Mouse (Mus musculus): ENCODE data around the gene Rac2. TPM values are rescaled to one million over a fixed set of nuclear protein-coding genes. Genes with fewer than 3 reads are reported as not detected.
A peak's percentile ranks its signal among the peaks of the same experiment; 100 is the strongest.

Rac2 gene
- polyA plus RNA-seq, 1 experiment from 2014 or later: not detected

- TF ChIP-seq CTCF (IDR thresholded peaks at IDR 0.05): no peak
- in situ Hi-C loops (cut with MboI; ENCODE audit: low pct_unique_long_range_greater_than_20kb): no loop called here
- ChIA-PET POLR2A (no interaction called here), CTCF (interaction anchor here (0.7 to 1.2 kb wide), 2 partner anchors 11 to 155 kb away, joined by 3 read pairs; no protein-coding TSS in a partner anchor)
- peaks cover 2% of the 10 kb centered on the region for H3K27me3 ChIP-seq
- ATAC-seq: no peak
- no peak for DNase-seq (ENCODE audit: low read depth, low spot score)
These were observed 15.5 kb upstream of the Rac2 start for GRCm38 (mm10) chr15:78588049-78588448.

GRCm38 (mm10) chr15:78587050-78587994 is 14.7 kb upstream of the Rac2 start:
- ATAC-seq: peak; percentile 57

GRCm38 (mm10) chr15:78585404-78585803 is 12.8 kb upstream of the Rac2 start:
- no peak for DNase-seq (ENCODE audit: low read depth, low spot score)
- TF ChIP-seq CTCF (IDR thresholded peaks at IDR 0.05): no peak
- ChIA-PET CTCF (interaction anchor here (0.8 to 0.9 kb wide), 3 partner anchors 9 to 37 kb away, joined by 3 read pairs; no protein-coding TSS in a partner anchor), POLR2A (no interaction called here)
- no peaks in the 10 kb centered on the region for H3K27me3 ChIP-seq
- no peak for ATAC-seq
- in situ Hi-C loops (cut with MboI; ENCODE audit: low pct_unique_long_range_greater_than_20kb): no loop called here

More at GRCm38 (mm10) chr15:78587050-78587994, 14.7 kb upstream of the Rac2 start:
- in situ Hi-C loops (cut with MboI; ENCODE audit: low pct_unique_long_range_greater_than_20kb): no loop called here
- H3K27me3 ChIP-seq: peaks cover 2% of the 10 kb centered on the region
- TF ChIP-seq CTCF (IDR thresholded peaks at IDR 0.05): peak; percentile 96
- DNase-seq (ENCODE audit: low read depth, low spot score): no peak
- CTCF ChIA-PET: interaction anchor here (0.7 to 1.2 kb wide), 2 partner anchors 12 to 156 kb away, joined by 3 read pairs; no protein-coding TSS in a partner anchor
- POLR2A ChIA-PET: interaction anchor here (0.6 kb wide), 1 partner anchor 327 kb away, joined by 4 read pairs; no protein-coding TSS in a partner anchor

- in situ Hi-C loops (cut with MboI; ENCODE audit: low pct_unique_long_range_greater_than_20kb): no loop called here
- H3K27me3 ChIP-seq: no peaks in the 10 kb centered on the region
- POLR2A ChIA-PET: no interaction called here
- TF ChIP-seq CTCF (IDR thresholded peaks at IDR 0.05): no peak
- no peak for ATAC-seq
- CTCF ChIA-PET: interaction anchor here (1.7 kb wide), 1 partner anchor 136 kb away, joined by 6 read pairs; no protein-coding TSS in a partner anchor
- DNase-seq (ENCODE audit: low read depth, low spot score): no peak
These were observed 10.8 kb upstream of the Rac2 start for GRCm38 (mm10) chr15:78583352-78583751.

GRCm38 (mm10) chr15:78576284-78576810 is 3.8 kb upstream of the Rac2 start:
- H3K27me3 ChIP-seq: peaks cover 15% of the 10 kb centered on the region
- ATAC-seq (no peak), DNase-seq (ENCODE audit: low read depth, low spot score) (no peak)
- in situ Hi-C loops (cut with MboI; ENCODE audit: low pct_unique_long_range_greater_than_20kb): no loop called here
- ChIA-PET POLR2A (no interaction called here), CTCF (interaction anchor here (0.8 kb wide), 1 partner anchor 9 kb away, joined by 3 read pairs; no protein-coding TSS in a partner anchor)
- no peak for TF ChIP-seq CTCF (IDR thresholded peaks at IDR 0.05)

GRCm38 (mm10) chr15:78572270-78572600 is 348 bp downstream of the Rac2 start:
- peaks cover 32% of the 10 kb centered on the region for H3K27me3 ChIP-seq
- TF ChIP-seq CTCF (IDR thresholded peaks at IDR 0.05): no peak
- ATAC-seq: no peak
- DNase-seq (ENCODE audit: low read depth, low spot score): no peak
- in situ Hi-C loops (cut with MboI; ENCODE audit: low pct_unique_long_range_greater_than_20kb): no loop called here
- CTCF ChIA-PET: no interaction called here
- POLR2A ChIA-PET: no interaction called here

- in situ Hi-C loops (cut with MboI; ENCODE audit: low pct_unique_long_range_greater_than_20kb): no loop called here
- TF ChIP-seq CTCF (IDR thresholded peaks at IDR 0.05): no peak
- DNase-seq (ENCODE audit: low read depth, low spot score) (no peak), ATAC-seq (no peak)
- peaks cover 32% of the 10 kb centered on the region for H3K27me3 ChIP-seq
- POLR2A ChIA-PET: no interaction called here
- CTCF ChIA-PET: no interaction called here
These were observed 871 bp downstream of the Rac2 start for GRCm38 (mm10) chr15:78571554-78572269.

GRCm38 (mm10) chr15:78570170-78570569 is 2.4 kb downstream of the Rac2 start:
- ATAC-seq: no peak

GRCm38 (mm10) chr15:78567608-78568120 is 4.9 kb downstream of the Rac2 start:
- no peak for TF ChIP-seq CTCF (IDR thresholded peaks at IDR 0.05)
- H3K27me3 ChIP-seq: peaks cover 34% of the 10 kb centered on the region
- POLR2A ChIA-PET: no interaction called here
- CTCF ChIA-PET: interaction anchor here (1.3 kb wide), 1 partner anchor 13 kb away, joined by 5 read pairs; no protein-coding TSS in a partner anchor
- DNase-seq (ENCODE audit: low read depth, low spot score): no peak
- in situ Hi-C loops (cut with MboI; ENCODE audit: low pct_unique_long_range_greater_than_20kb): no loop called here
- no peak for ATAC-seq

More at GRCm38 (mm10) chr15:78570170-78570569, 2.4 kb downstream of the Rac2 start:
- CTCF ChIA-PET: interaction anchor here (1.4 kb wide), 1 partner anchor 12 kb away, joined by 4 read pairs; no protein-coding TSS in a partner anchor
- no peak for TF ChIP-seq CTCF (IDR thresholded peaks at IDR 0.05)
- in situ Hi-C loops (cut with MboI; ENCODE audit: low pct_unique_long_range_greater_than_20kb): no loop called here
- peaks cover 36% of the 10 kb centered on the region for H3K27me3 ChIP-seq
- DNase-seq (ENCODE audit: low read depth, low spot score): no peak
- POLR2A ChIA-PET: no interaction called here

GRCm38 (mm10) chr15:78564764-78565435 is 7.7 kb downstream of the Rac2 start:
- in situ Hi-C loops (cut with MboI; ENCODE audit: low pct_unique_long_range_greater_than_20kb): no loop called here
- POLR2A ChIA-PET: no interaction called here
- no peak for DNase-seq (ENCODE audit: low read depth, low spot score)
- H3K27me3 ChIP-seq: peaks cover 30% of the 10 kb centered on the region
- CTCF ChIA-PET: no interaction called here
- TF ChIP-seq CTCF (IDR thresholded peaks at IDR 0.05): no peak
- ATAC-seq: no peak

All from Patski (cell line).